Mouse (Mus musculus): ENCODE results near the gene Clps. TPM values are rescaled to one million over a fixed set of nuclear protein-coding genes. Genes with fewer than 3 reads are reported as not detected.

Gene Clps
- polyA plus RNA-seq, 1 experiment from 2014 or later = not detected

Small RNA genes within 50 kb of the gene (microRNA-seq; reads per million reads assigned to microRNA genes)
- gene Gm25195 (not detected), gene Mir6969 (not detected)

Other genes with a start within 250 kb of the Clps start
- gene Fance, start 247.2 kb downstream of the Clps start, polyA plus RNA-seq (2016; fragmentation: Nextera tagmentation; extraction: Ambion mirVana) = 37.0 and 38.4 TPM in 2 replicates
- gene Rpl10a, start 232.3 kb downstream of the Clps start, polyA plus RNA-seq (2016; fragmentation: Nextera tagmentation; extraction: Ambion mirVana) = 496 and 505 TPM in 2 replicates
- gene Tead3, start 209.9 kb downstream of the Clps start, polyA plus RNA-seq (2016; fragmentation: Nextera tagmentation; extraction: Ambion mirVana) = 14.1 and 17.9 TPM in 2 replicates
- gene Tulp1, start 195.5 kb downstream of the Clps start, polyA plus RNA-seq (2016; fragmentation: Nextera tagmentation; extraction: Ambion mirVana) = 8.4 and 9.3 TPM in 2 replicates
- 33.8 and 38.8 TPM in 2 replicates for gene Fkbp5, start 43.2 kb downstream of the Clps start, polyA plus RNA-seq (2016; fragmentation: Nextera tagmentation; extraction: Ambion mirVana)
- not detected in 2 replicates for gene Armc12, start 30.0 kb downstream of the Clps start, polyA plus RNA-seq (2016; fragmentation: Nextera tagmentation; extraction: Ambion mirVana)
- gene Clpsl2, start 11.4 kb downstream of the Clps start, polyA plus RNA-seq (2016; fragmentation: Nextera tagmentation; extraction: Ambion mirVana) = not detected in 2 replicates
- 0.60 and 0.84 TPM in 2 replicates for gene Lhfpl5, start 14.9 kb upstream of the Clps start, polyA plus RNA-seq (2016; fragmentation: Nextera tagmentation; extraction: Ambion mirVana)
- gene Srpk1, start 61.9 kb upstream of the Clps start, polyA plus RNA-seq (2016; fragmentation: Nextera tagmentation; extraction: Ambion mirVana) = 95.1 and 96.2 TPM in 2 replicates
- gene Slc26a8, start 129.5 kb upstream of the Clps start, polyA plus RNA-seq (2016; fragmentation: Nextera tagmentation; extraction: Ambion mirVana) = 0.17 and 0.73 TPM in 2 replicates
- gene Mapk14, start 130.6 kb upstream of the Clps start, polyA plus RNA-seq (2016; fragmentation: Nextera tagmentation; extraction: Ambion mirVana) = 48.8 and 52.4 TPM in 2 replicates
- 3.5 and 5.3 TPM in 2 replicates for gene AC170998.1, start 165.3 kb upstream of the Clps start, polyA plus RNA-seq (2016; fragmentation: Nextera tagmentation; extraction: Ambion mirVana)
- 20.7 and 22.1 TPM in 2 replicates for gene Mapk13, start 208.5 kb upstream of the Clps start, polyA plus RNA-seq (2016; fragmentation: Nextera tagmentation; extraction: Ambion mirVana)
- gene Brpf3, start 240.3 kb upstream of the Clps start, polyA plus RNA-seq (2016; fragmentation: Nextera tagmentation; extraction: Ambion mirVana) = 14.7 and 16.5 TPM in 2 replicates